10 mouse cellular contexts compared by ENCODE assay signal in the genomic region with DNA sequence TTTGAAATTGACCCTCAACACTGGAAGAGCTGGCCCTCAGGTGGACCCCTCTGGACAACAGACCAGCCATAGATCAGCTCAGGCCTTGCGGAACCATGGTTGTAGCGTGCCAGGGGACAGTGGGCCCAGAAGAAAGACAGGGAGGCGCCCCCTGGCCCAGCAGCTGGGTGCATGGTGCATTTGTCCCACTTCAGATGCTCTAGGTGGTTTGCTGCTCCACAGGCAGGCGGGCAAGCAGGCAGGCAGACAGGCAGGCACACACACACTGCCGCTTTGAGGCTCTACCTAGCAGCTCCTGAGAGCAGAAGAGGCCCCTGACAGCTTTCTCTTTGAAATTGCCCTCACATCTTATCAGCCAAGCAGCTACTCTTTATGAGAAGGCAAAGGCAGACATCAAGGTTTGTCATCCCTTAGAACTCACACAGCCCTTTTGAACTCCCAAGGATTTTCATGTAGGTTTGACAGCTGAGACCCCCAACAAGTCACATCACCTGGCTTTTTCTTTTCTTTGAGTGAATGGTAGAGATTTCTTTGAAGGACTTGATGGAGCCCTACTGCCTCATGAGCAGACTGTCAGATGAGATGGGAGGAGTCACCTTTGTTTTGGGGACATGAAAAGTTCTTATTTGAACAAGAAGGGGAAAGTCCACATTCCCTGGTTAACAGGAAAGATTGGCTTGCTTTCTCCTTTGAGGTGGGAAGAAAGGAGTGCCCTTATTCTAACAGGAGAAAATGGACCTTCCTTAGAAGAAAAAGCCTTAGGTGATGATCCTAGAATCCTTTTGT. TPM values are rescaled to one million over a fixed set of nuclear protein-coding genes. Genes with fewer than 3 reads are reported as not detected.
DNase-seq lines count a peak whose midpoint lies in the region; ATAC-seq and TF ChIP-seq lines count a peak whose summit lies in the region.
"Had no signal": no experiment of that assay in that cellular context is flagged by ENCODE, and none has a peak within 500 bp of the region (broad histone marks: within the 10 kb centered on the region; RNA-seq: fewer than 3 reads in every experiment).

No protein-coding gene starts in this region.

- H3K4me3 ChIP-seq in lung, embryonic 16.5 days (ENCODE audit: low read length) = no peak overlapping the region
- H3K4me3 ChIP-seq in intestine, embryonic 15.5 days (replicated peaks) = no peak overlapping the region
- H3K4me3 ChIP-seq in liver, postnatal 0 days (ENCODE audit: low read depth, low read length) = no peak overlapping the region
- H3K4me3 ChIP-seq: limb, embryonic 12.5 days had no signal

- TF ChIP-seq EP300 in liver, postnatal 0 days (IDR thresholded peaks at IDR 0.05; ENCODE audit: low read depth) = no peak

- H3K27ac ChIP-seq in lung, embryonic 16.5 days (ENCODE audit: low read length) = no peak overlapping the region
- H3K27ac ChIP-seq in intestine, embryonic 15.5 days = peak overlapping the region; percentile 57
- H3K27ac ChIP-seq in liver, postnatal 0 days (ENCODE audit: low read depth) = peak overlapping the region; percentile 97
- H3K27ac ChIP-seq: limb, embryonic 12.5 days had no signal

- no peaks in the 10 kb centered on the region for H3K9me3 ChIP-seq in lung, embryonic 16.5 days (ENCODE audit: control insufficient read depth, low read length)
- no peaks in the 10 kb centered on the region for H3K9me3 ChIP-seq in intestine, embryonic 15.5 days
- H3K9me3 ChIP-seq in liver, postnatal 0 days (ENCODE audit: low read length) = no peaks in the 10 kb centered on the region
- H3K9me3 ChIP-seq: limb, embryonic 12.5 days had no signal

- H3K36me3 ChIP-seq in lung, embryonic 16.5 days (ENCODE audit: control insufficient read depth, insufficient read depth, low read length) = no peaks in the 10 kb centered on the region
- H3K36me3 ChIP-seq in intestine, embryonic 15.5 days = no peaks in the 10 kb centered on the region
- no peaks in the 10 kb centered on the region for H3K36me3 ChIP-seq in liver, postnatal 0 days (replicated peaks; ENCODE audit: insufficient read depth, low read length)
- H3K36me3 ChIP-seq: limb, embryonic 12.5 days had no signal

- peaks cover 5% of the 10 kb centered on the region; the same call in 1 of the 2 replicates for H3K4me1 ChIP-seq in lung, embryonic 16.5 days (replicated peaks; ENCODE audit: control insufficient read depth, insufficient read depth, low read length)
- peaks cover 7% of the 10 kb centered on the region for H3K4me1 ChIP-seq in intestine, embryonic 15.5 days (replicated peaks)
- H3K4me1 ChIP-seq in liver, postnatal 0 days (ENCODE audit: insufficient read depth) = peaks cover 18% of the 10 kb centered on the region
- H3K4me1 ChIP-seq: limb, embryonic 12.5 days had no signal

- no peak for DNase-seq in lung, postnatal 4 days
- no peak for DNase-seq in liver, postnatal 0 days
- DNase-seq in thymus, postnatal 25 days = peak; percentile 66
- no peak for DNase-seq in left cerebral cortex, adult 18-20 months (ENCODE audit: low spot score in 2 of 2)
- DNase-seq in right cerebral cortex, postnatal 25 days = no peak
- DNase-seq: kidney, postnatal 25 days had no signal

- WGBS in lung, embryonic 16.5 days = 71% methylated on average over 5 of the region's 5 CpGs
- WGBS in intestine, embryonic 15.5 days = 64% methylated on average over 5 of the region's 5 CpGs
- 57% methylated on average over 5 of the region's 5 CpGs for WGBS in liver, postnatal 0 days (ENCODE audit: insufficient replicate concordance)

- H3K4me2 ChIP-seq in lung, embryonic 16.5 days (ENCODE audit: low read depth, low read length) = no peak overlapping the region
- H3K4me2 ChIP-seq in intestine, embryonic 15.5 days (replicated peaks) = peak overlapping the region; percentile 18; the same call in 1 of the 2 replicates
- H3K4me2 ChIP-seq in liver, postnatal 0 days (ENCODE audit: low read depth, low read length) = peak overlapping the region; percentile 42
- H3K4me2 ChIP-seq: limb, embryonic 12.5 days had no signal

- no peak overlapping the region for H3K9ac ChIP-seq in lung, embryonic 16.5 days (ENCODE audit: low read length)
- no peak overlapping the region for H3K9ac ChIP-seq in intestine, embryonic 15.5 days
- peak overlapping the region; percentile 9; the same call in 1 of the 2 replicates for H3K9ac ChIP-seq in liver, postnatal 0 days (replicated peaks)
- H3K9ac ChIP-seq: limb, embryonic 12.5 days had no signal

- H3K27me3 ChIP-seq in lung, embryonic 16.5 days (ENCODE audit: control insufficient read depth, insufficient read depth, low read depth, low read length) = no peaks in the 10 kb centered on the region
- no peaks in the 10 kb centered on the region for H3K27me3 ChIP-seq in intestine, embryonic 15.5 days (replicated peaks)
- H3K27me3 ChIP-seq in liver, postnatal 0 days (ENCODE audit: insufficient read depth, low read length) = no peaks in the 10 kb centered on the region
- H3K27me3 ChIP-seq: limb, embryonic 12.5 days; Patski had no signal

- 0 out of 2 replicates have a peak, but pooled peaks have one; percentile 39 for ATAC-seq in lung, embryonic 16.5 days (ENCODE audit: low read depth)
- ATAC-seq in intestine, embryonic 15.5 days = peak; percentile 80
- ATAC-seq in liver, postnatal 0 days = peak; percentile 79
- ATAC-seq: Patski had no signal

- no peak for TF ChIP-seq CTCF in liver, postnatal 0 days (IDR thresholded peaks at IDR 0.05; ENCODE audit: low read depth)

RNA-seq across cellular contexts. Expression of a gene that starts 21.4 kb away (rescaled TPM):
- 4.6 and 4.8 TPM in 2 replicates for polyA plus RNA-seq in lung, embryonic 16.5 days (2015; fragmentation: Nextera tagmentation; extraction: Ambion mirVana)
- 3.9 and 4.1 TPM in 2 replicates for polyA plus RNA-seq in intestine, embryonic 15.5 days (2015; fragmentation: Nextera tagmentation; extraction: Ambion mirVana)
- polyA plus RNA-seq in liver, postnatal 0 days (2015; fragmentation: Nextera tagmentation; extraction: Ambion mirVana) = 1.3 and 1.5 TPM in 2 replicates
- 10 to 100 TPM; 20.4 to 20.7 TPM for total RNA-seq in left cerebral cortex, adult 18-20 months (2021)
